Mouse (Mus musculus): ENCODE measurements around the gene St6galnac3. TPM values are rescaled to one million over a fixed set of nuclear protein-coding genes. Genes with fewer than 3 reads are reported as not detected.

St6galnac3 gene
- polyA plus RNA-seq, 1 experiment from 2014 or later: 15.8 TPM

- H3K4me1 ChIP-seq (replicated peaks): peaks cover 20% of the 10 kb centered on the region
- H3K27ac ChIP-seq: no peak overlapping the region
- H3K4me2 ChIP-seq: no peak overlapping the region
- no peaks in the 10 kb centered on the region for H3K27me3 ChIP-seq
- WGBS: 62% methylated on average over 5 of the region's 5 CpGs
- no peaks in the 10 kb centered on the region for H3K9me3 ChIP-seq (replicated peaks)
- ATAC-seq (replicated peaks; ENCODE audit: insufficient number of reproducible peaks, insufficient read depth, low FRiP score, low read depth): no peak
- H3K4me3 ChIP-seq: no peak overlapping the region
- no peak overlapping the region for H3K9ac ChIP-seq
- H3K36me3 ChIP-seq: no peaks in the 10 kb centered on the region
These were observed 482.4 kb downstream of the St6galnac3 start for GRCm38 (mm10) chr3:153242524-153242923.

GRCm38 (mm10) chr3:153241134-153241533 lies 483.8 kb downstream of the St6galnac3 start:
- H3K4me1 ChIP-seq (replicated peaks): peaks cover 20% of the 10 kb centered on the region
- H3K9ac ChIP-seq: no peak overlapping the region
- H3K9me3 ChIP-seq (replicated peaks): no peaks in the 10 kb centered on the region
- H3K27me3 ChIP-seq: no peaks in the 10 kb centered on the region
- 44% methylated on average over 4 of the region's 4 CpGs for WGBS
- no peak overlapping the region for H3K4me3 ChIP-seq
- no peak overlapping the region for H3K4me2 ChIP-seq
- H3K36me3 ChIP-seq: no peaks in the 10 kb centered on the region
- ATAC-seq (replicated peaks; ENCODE audit: insufficient number of reproducible peaks, insufficient read depth, low FRiP score, low read depth): no peak
- H3K27ac ChIP-seq: no peak overlapping the region

DNA sequence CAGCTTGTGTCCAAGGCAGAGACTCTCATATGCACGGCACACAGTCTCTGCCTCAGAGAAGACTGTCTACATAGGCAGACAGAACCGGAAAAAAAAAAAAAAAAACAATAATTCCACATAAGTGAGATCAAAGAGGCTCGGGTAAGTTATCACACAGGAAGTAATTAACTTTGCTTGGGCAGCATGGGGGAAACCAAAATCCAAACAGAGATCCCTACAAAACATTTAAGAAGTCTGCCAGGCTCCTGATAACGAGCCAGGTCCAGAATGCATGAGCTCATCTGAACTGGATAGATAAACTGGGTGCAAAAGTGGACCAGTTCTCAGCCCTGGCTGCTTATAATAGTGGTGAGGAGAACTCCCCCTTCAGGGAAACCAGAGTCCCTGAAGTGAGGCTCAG lies 484.6 kb downstream of the St6galnac3 start:
- 11% methylated on average over 4 of the region's 4 CpGs for WGBS
- Histone ChIP-seq H3K9me3 (replicated peaks) (no peaks in the 10 kb centered on the region), H3K4me2 (no peak overlapping the region), H3K9ac (no peak overlapping the region), H3K27me3 (no peaks in the 10 kb centered on the region), H3K36me3 (no peaks in the 10 kb centered on the region), H3K4me3 (no peak overlapping the region), H3K4me1 (replicated peaks) (peaks cover 20% of the 10 kb centered on the region), H3K27ac (no peak overlapping the region)
- ATAC-seq (replicated peaks; ENCODE audit: insufficient number of reproducible peaks, insufficient read depth, low FRiP score, low read depth): peak; percentile 70

DNA sequence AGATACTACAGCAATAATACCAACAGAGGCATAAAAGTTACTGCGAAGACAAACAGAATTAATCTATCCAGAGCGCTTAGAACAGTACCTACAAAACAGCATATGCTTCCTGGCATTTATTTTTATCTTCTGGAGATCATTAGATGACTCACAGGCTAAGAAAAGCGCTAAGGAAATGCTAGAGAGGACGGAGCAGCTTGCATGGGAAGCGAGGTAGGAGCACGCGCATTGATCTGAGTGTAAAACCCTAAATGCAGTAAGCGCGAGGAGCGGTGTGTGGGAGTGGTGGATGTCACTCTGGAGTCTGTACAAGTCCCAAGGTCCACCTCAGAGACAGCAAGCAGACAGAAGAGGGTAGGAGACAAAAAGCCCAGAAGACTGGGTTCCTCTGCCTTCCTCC lies 486.6 kb downstream of the St6galnac3 start:
- Histone ChIP-seq H3K4me2 (no peak overlapping the region), H3K36me3 (no peaks in the 10 kb centered on the region), H3K9ac (no peak overlapping the region), H3K9me3 (replicated peaks) (no peaks in the 10 kb centered on the region), H3K4me3 (no peak overlapping the region), H3K4me1 (replicated peaks) (peaks cover 20% of the 10 kb centered on the region), H3K27me3 (no peaks in the 10 kb centered on the region), H3K27ac (no peak overlapping the region)
- no peak for ATAC-seq (replicated peaks; ENCODE audit: insufficient number of reproducible peaks, insufficient read depth, low FRiP score, low read depth)
- 78% methylated on average over 10 of the region's 10 CpGs for WGBS

DNA sequence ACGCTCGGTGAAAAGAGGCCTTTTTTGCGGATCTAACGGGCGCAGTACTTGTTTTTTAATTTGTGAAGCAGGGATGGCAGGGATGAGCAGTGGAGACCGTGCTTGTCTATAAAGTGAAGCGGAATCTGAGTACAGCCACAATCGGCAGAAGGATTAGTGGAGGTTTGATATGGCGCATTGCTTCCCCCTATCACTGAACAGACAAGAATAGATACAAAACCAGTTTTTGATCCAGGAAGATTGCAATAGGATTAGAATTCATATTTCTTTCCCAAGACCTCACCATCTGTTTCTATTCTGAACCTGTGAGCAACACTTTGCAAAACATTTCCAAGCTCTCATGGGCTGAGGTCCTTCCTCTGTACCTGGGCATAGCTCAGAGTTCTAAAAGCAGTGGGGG lies 488.7 kb downstream of the St6galnac3 start:
- ATAC-seq (replicated peaks; ENCODE audit: insufficient number of reproducible peaks, insufficient read depth, low FRiP score, low read depth): no peak

DNA sequence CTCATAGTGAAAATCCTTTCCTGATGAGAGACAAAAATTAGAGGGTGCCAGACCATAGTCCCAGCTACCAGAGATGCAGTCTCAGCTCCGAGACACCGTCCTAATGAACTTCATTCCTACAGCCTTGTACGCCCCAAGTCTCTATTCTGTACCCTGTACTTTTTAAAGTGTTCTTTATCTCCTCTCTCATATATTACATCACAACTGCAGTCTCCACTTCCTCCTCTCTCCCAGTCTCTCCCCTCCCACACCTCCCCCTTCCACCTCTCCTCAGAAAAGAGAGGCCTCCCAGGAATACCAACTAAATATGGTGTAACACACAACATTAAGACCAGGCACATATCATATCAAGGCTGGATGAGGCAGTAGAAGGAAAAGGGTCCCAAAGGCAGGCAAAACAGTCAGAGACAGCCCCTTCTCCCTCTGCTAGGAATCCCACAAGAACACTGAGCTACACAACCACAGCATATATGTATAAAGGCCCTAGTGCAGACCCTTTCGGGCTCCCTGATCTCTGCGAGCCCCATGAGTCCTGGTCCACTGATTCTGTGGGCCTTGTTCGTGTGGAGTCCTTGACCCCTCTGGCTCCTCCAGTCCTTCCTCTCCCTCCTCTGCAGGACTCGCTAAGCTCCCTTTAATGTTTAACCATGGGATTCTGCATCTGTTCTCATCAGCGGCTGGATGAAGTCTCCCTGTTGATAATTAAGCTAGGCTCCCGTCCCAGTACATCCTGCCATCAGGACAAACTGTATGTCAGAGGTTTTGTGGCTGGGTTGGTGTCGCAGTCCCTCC lies 502.2 kb downstream of the St6galnac3 start:
- no peak for ATAC-seq (replicated peaks; ENCODE audit: insufficient number of reproducible peaks, insufficient read depth, low FRiP score, low read depth)
- Histone ChIP-seq H3K4me1 (replicated peaks) (no peaks in the 10 kb centered on the region), H3K9ac (no peak overlapping the region), H3K9me3 (replicated peaks) (no peaks in the 10 kb centered on the region), H3K4me2 (no peak overlapping the region), H3K27ac (no peak overlapping the region), H3K36me3 (no peaks in the 10 kb centered on the region), H3K27me3 (no peaks in the 10 kb centered on the region), H3K4me3 (no peak overlapping the region)
- 78% methylated on average over 10 of the region's 10 CpGs for WGBS

More for the DNA sequence above, 488.7 kb downstream of the St6galnac3 start:
- 90% methylated on average over 9 of the region's 9 CpGs for WGBS
- Histone ChIP-seq H3K27ac (no peak overlapping the region), H3K27me3 (no peaks in the 10 kb centered on the region), H3K4me3 (no peak overlapping the region), H3K36me3 (no peaks in the 10 kb centered on the region), H3K4me1 (replicated peaks) (peaks cover 11% of the 10 kb centered on the region), H3K4me2 (no peak overlapping the region), H3K9ac (no peak overlapping the region), H3K9me3 (replicated peaks) (no peaks in the 10 kb centered on the region)

- Histone ChIP-seq H3K27me3 (no peaks in the 10 kb centered on the region), H3K36me3 (no peaks in the 10 kb centered on the region), H3K4me1 (replicated peaks) (no peaks in the 10 kb centered on the region), H3K9me3 (replicated peaks) (no peaks in the 10 kb centered on the region; the same call in 1 of the 2 replicates), H3K4me3 (no peak overlapping the region), H3K27ac (no peak overlapping the region), H3K9ac (no peak overlapping the region), H3K4me2 (no peak overlapping the region)
- ATAC-seq (replicated peaks; ENCODE audit: insufficient number of reproducible peaks, insufficient read depth, low FRiP score, low read depth): no peak
- WGBS: 90% methylated on average over 2 of the region's 2 CpGs
These were observed 505.6 kb downstream of the St6galnac3 start for GRCm38 (mm10) chr3:153219391-153219790.

- no peaks in the 10 kb centered on the region for H3K9me3 ChIP-seq (replicated peaks)
- no peak overlapping the region for H3K4me2 ChIP-seq
- no peaks in the 10 kb centered on the region for H3K27me3 ChIP-seq
- no peaks in the 10 kb centered on the region for H3K36me3 ChIP-seq
- H3K9ac ChIP-seq: no peak overlapping the region
- H3K4me1 ChIP-seq (replicated peaks): no peaks in the 10 kb centered on the region
- 51% methylated on average over 2 of the region's 2 CpGs for WGBS
- H3K27ac ChIP-seq: no peak overlapping the region
- no peak overlapping the region for H3K4me3 ChIP-seq
- no peak for ATAC-seq (replicated peaks; ENCODE audit: insufficient number of reproducible peaks, insufficient read depth, low FRiP score, low read depth)
These were observed 516.8 kb downstream of the St6galnac3 start for GRCm38 (mm10) chr3:153208186-153208585.

DNA sequence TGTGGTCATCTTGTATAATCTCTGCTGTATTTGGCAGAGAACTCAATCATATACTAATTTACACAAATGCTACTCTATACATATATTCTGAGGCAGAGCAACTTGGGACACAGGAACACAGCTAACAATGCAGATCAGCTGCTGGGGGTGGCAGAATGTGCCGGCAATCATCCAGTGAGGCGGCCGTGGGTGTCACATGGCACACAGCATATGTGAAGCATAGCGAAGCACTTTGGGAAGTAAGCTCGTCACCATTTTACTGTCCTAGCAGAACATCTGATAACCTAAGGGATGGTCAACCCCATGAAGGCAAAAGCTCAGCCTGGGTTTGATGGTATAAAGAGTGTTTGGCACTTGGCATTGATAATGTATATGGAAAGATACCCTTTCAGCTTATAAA lies 520.9 kb downstream of the St6galnac3 start:
- H3K36me3 ChIP-seq: no peaks in the 10 kb centered on the region
- no peak overlapping the region for H3K27ac ChIP-seq
- 92% methylated on average over 5 of the region's 5 CpGs for WGBS
- no peaks in the 10 kb centered on the region for H3K27me3 ChIP-seq
- H3K9me3 ChIP-seq (replicated peaks): no peaks in the 10 kb centered on the region
- no peak overlapping the region for H3K9ac ChIP-seq
- H3K4me1 ChIP-seq (replicated peaks): no peaks in the 10 kb centered on the region
- H3K4me3 ChIP-seq: no peak overlapping the region
- no peak for ATAC-seq (replicated peaks; ENCODE audit: insufficient number of reproducible peaks, insufficient read depth, low FRiP score, low read depth)
- no peak overlapping the region for H3K4me2 ChIP-seq

- H3K9me3 ChIP-seq (replicated peaks): no peaks in the 10 kb centered on the region
- no peak overlapping the region for H3K4me3 ChIP-seq
- no peak overlapping the region for H3K9ac ChIP-seq
- no peaks in the 10 kb centered on the region for H3K36me3 ChIP-seq
- H3K4me2 ChIP-seq: no peak overlapping the region
- no peak for ATAC-seq (replicated peaks; ENCODE audit: insufficient number of reproducible peaks, insufficient read depth, low FRiP score, low read depth)
- H3K27me3 ChIP-seq: no peaks in the 10 kb centered on the region
- H3K27ac ChIP-seq: no peak overlapping the region
- WGBS: 90% methylated on average over 10 of the region's 10 CpGs
- no peaks in the 10 kb centered on the region for H3K4me1 ChIP-seq (replicated peaks)
These were observed 523.1 kb downstream of the St6galnac3 start for GRCm38 (mm10) chr3:153201835-153202234.

DNA sequence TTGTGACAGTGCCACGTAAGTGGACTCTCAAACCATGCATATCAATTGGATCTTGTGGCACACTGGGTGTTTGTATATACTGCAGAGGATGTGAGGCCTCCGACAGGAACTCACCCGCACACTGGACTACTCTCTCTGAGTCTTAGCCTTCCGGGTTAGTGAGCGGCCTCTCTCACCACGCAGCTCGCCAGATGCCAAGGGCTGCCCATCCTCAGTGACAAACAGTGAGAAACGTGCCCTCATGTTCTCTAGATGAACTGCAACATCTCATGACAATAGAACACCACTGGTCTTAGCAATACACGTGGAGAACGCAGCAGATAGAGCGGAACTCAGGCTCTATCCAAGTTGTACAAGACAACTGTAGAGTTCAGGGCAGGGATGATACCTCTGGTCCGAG lies 524.2 kb downstream of the St6galnac3 start:
- no peak overlapping the region for H3K27ac ChIP-seq
- H3K9ac ChIP-seq: no peak overlapping the region
- H3K4me2 ChIP-seq: no peak overlapping the region
- H3K4me3 ChIP-seq: no peak overlapping the region
- no peaks in the 10 kb centered on the region for H3K27me3 ChIP-seq
- no peaks in the 10 kb centered on the region for H3K4me1 ChIP-seq (replicated peaks)
- no peaks in the 10 kb centered on the region for H3K9me3 ChIP-seq (replicated peaks)
- WGBS: 90% methylated on average over 12 of the region's 12 CpGs
- no peak for ATAC-seq (replicated peaks; ENCODE audit: insufficient number of reproducible peaks, insufficient read depth, low FRiP score, low read depth)
- no peaks in the 10 kb centered on the region for H3K36me3 ChIP-seq

GRCm38 (mm10) chr3:153200076-153200475 lies 524.9 kb downstream of the St6galnac3 start:
- no peak for ATAC-seq (replicated peaks; ENCODE audit: insufficient number of reproducible peaks, insufficient read depth, low FRiP score, low read depth)
- Histone ChIP-seq H3K27ac (no peak overlapping the region), H3K9ac (no peak overlapping the region), H3K4me2 (no peak overlapping the region), H3K27me3 (no peaks in the 10 kb centered on the region), H3K36me3 (no peaks in the 10 kb centered on the region), H3K9me3 (replicated peaks) (no peaks in the 10 kb centered on the region), H3K4me3 (no peak overlapping the region), H3K4me1 (replicated peaks) (no peaks in the 10 kb centered on the region)
- 91% methylated on average over 11 of the region's 11 CpGs for WGBS
